Mouse (Mus musculus): Measurements from ENCODE around the gene Polr2c.

DNA sequence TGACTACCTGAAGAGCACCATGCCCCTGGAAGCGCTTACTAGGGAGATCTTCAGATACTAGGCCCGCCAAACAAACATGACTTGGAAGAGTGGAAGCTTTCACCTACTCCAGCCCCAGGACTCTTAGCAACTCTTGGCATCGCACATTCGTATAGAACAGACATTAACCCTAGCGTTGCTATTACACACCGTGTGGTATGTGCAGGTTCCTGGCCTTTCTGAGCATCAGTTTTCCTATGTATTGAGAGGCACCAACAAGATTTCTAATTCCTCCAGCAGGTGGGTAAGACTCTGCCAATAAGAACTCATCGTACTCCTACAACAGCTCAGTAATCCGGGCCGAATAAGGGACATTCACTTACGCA is 59.7 kb downstream of the Polr2c start:
- no peak for TF ChIP-seq CTCF (IDR thresholded peaks at IDR 0.05; ENCODE audit: low read depth)
- TF ChIP-seq EP300 (IDR thresholded peaks at IDR 0.05; ENCODE audit: low read depth) = no peak

All from liver, postnatal 0 days (tissue).